Mouse (Mus musculus): ENCODE data around the gene Itgb3.

The Itgb3 gene

DNA sequence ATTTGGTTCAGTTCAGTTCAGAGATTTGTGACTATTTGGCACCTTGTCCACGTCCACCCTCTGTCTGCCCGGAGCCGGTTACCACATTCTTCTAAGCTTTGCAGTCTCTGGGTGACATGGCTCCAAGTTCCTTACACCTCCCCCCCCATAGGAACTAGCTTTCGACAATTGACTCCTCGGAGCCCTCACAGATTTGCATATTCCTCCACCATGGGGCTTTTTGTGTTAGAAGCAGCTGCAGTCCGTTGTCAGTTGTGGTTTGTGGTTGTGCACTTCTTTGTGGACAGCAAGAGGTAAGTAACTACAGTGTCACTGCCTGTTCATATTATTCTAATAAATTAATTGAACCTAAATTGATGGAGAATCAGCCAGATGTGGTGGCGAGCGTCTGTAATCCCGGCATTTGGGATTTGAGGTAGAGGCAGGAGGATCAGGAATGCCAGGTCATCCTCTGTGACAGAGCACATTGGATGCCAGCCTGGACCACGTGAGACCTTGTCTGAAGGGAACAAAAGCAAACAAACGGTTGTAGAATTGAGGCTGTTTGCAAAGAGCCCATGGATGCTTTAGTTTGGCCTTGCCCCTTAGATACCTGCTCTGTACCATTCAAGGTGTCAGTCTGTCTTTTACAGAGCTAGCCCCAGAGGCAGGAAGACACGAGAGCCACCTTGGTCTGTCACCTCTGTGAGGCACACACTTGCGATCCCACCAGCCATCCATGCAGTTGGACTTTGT, 25.0 kb upstream of the Itgb3 start:
- DNase-seq (ENCODE audit: low spot score), result no peak

DNA sequence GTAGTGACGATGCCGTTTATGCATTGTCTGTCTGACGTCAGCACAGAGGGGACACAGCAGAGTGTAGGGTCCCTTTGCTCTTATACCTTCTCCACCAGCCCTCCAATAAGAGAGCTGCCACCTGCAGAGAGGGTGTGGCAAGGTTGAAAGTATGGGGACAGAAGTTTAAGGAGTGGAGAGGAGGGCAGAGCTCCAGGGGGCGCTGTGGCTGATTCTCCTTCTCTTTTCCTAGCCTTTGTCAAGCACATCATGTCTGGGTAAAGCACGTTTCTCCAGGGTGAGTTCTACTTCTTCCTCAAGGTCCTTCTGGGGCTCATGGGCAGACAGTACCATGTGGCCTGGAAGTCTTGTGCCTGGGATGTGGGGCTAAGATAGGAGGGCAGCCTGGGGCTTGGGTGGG, 22.3 kb upstream of the Itgb3 start:
- no peak for DNase-seq (ENCODE audit: low spot score)

DNA sequence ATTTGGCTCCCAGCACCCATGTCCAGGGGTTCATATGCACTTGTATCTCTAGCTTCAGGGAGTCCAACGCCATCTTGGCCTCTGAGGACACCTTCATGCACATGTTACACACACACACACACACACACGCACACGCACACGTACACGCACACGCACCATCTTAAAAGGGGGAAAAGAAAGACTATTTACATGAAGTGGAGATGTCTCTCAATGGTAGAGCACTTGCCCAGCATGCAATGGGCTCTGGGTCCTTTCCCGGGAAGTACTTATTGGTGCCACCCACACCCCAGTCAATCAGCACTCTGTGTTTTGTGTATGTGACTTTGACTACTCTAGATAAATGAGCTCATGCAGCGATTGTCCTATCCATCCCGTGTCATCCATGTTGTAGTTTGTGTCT, 19.9 kb upstream of the Itgb3 start:
- DNase-seq (ENCODE audit: low spot score), result no peak

DNA sequence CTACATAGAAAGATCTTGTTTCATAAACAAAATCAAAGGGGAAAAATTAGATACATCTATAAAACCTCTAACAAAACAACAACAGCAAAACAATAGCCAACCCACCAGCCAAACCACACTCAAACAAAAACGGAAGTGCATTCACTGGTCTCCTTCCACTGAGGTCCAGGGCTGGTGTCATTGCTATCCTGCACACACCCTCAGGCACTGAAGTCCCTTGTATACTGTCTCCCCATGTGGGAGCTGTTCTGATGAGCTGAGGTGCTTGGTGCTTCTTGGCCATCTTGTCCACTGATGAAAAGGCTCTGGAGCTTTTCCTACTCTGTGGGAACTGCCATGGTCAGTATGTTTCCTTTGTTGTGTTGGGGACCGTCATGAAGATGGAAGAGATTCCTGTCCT, 19.3 kb upstream of the Itgb3 start:
- DNase-seq (ENCODE audit: low spot score), result no peak

DNA sequence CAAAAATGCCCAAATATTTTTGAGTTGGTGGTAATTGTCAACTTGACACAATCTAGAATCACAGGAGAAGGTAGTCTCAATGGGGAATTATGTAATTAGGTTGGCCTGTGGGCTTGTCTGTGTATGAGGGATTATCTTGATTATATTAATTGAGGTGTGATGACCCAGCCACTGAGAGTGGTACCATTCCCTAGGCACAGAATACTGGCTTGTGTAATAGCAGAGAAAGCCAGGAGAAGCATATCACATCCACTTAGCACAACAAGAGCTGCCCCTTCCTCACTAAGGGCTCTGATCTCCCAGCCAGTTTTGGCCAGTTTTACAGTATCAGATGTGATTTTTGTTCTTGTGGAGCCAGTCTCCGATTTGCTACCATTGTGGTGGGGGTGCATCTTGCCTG, 18.2 kb upstream of the Itgb3 start:
- no peak for DNase-seq (ENCODE audit: low spot score)

DNA sequence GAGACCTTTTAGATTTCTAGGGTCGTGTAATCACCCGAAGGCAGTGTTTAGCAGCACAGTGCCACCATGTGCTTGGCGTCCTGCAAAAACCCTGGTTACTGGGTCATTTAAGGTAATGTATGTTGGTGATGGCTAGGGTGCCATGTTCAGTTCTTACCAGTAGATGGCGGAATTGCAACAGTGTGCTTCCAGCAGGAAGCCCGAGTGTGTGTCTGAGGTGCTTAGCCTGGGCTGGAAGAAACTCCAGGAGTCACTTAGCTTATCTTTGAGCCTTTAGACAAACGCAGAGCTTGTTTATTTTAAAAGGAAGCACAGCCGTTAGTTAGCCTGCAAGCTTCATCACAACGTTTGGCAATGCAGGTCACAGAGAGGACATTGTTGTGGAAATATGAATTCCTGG, 17.7 kb upstream of the Itgb3 start:
- DNase-seq (ENCODE audit: low spot score), result peak; percentile 70

DNA sequence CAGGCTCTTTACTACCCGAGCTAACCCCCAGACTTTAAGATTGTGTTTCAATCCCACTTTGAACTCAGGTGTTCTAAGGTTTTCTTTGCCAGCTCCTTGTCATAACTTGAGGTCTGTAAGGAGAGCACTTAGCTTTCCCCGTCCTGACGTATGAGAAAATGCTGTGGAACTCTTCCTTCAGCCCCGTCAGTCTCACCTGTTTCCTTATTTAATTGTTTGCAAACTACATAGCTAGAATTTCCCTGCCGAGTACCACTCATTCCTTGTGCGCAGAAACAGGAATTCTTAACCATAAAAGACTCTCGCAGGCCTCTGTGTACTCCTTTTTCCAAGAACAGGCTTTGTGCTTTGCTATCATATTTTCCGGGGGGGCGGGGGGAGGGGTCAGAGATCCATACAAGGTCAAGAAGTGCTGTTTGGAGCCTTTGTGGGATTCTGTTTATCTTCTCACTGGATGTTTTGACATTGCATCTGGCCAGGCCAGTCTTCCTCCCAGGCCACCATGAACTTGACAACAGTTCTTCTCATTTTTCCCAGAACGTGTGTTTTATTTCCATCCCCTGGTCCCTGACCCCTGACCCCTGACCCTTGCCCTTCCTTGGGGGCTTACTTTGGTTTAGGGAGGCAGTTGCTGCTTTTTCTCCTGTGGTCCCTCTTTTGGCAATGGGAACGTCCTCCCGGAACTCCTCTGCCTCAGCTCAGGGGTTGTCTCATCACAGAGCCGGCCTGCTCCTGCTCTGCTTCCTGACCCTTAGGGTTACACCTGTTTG, 15.5 kb upstream of the Itgb3 start:
- no peak for DNase-seq (ENCODE audit: low spot score)

DNA sequence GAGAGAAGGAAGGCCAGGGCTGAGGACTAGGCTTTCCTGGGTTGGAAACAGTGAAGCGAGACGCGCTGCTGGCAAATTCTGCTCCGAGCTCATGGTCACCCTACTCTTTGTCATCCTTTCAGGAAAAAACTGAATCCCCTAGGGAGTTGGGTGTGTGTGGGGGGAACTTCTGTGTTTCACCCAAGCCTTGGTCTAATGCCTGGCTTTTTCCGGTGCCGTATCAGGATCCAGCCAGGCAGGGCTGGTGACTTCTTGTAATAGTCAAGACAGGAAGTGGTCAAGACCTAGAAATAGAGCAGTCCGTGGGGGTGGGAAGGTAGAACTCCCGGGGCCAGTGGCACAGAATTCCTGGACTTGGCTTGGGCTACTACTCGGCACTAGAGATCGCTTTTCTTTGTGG, 11.4 kb upstream of the Itgb3 start:
- no peak for DNase-seq (ENCODE audit: low spot score)

DNA sequence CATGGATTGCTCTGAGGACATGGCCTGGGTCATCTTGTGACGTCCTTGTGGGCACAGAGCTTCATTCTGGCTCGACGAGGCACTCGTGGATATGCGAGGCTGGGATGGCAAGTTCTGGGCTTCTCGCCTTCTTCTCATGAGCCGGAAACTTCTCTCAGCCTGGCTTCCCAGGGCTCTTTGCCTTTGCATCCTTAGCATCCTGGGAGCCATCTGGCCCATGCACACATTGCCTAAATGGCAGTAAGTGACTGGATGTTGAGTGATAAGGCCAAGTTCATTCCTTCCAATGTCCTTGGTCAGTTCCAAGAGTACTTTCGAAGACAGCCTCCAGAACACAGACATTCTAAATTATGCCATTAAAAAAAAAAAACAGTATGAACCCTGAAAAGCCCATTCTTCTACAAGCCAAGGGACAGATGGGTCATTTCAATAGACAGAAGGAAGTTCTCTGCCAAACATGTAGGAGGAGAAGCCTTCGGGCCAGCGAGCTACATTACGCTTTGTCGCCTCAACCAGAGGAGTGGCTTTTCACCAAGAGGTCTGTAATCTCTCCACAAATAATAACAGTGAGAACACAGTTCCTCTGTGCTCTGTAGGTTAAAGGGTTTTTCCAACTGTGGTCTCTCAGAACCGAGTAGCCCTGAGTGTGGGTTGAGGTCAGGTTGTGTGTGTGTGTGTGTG, 8.4 kb upstream of the Itgb3 start:
- DNase-seq (ENCODE audit: low spot score), result no peak

DNA sequence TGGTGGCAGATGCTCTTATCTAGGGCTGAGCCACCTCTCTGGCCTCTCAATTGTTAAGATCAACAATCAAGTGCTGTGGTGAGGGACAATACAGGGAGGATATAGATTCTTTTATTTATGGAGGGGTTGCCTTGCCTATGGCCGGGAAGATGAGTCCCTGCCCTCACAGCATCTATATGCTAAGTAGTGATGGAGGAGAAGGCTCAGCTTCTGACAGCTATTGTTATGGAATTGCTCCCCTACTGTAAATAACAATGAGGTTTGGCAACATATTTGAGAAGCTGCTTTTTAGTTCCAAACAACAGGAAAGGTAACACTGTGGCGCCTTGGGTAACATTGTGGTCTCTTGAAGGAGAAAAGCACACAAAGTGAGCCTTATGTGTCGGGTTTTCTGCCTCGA, 7.1 kb upstream of the Itgb3 start:
- DNase-seq (ENCODE audit: low spot score), result no peak

DNA sequence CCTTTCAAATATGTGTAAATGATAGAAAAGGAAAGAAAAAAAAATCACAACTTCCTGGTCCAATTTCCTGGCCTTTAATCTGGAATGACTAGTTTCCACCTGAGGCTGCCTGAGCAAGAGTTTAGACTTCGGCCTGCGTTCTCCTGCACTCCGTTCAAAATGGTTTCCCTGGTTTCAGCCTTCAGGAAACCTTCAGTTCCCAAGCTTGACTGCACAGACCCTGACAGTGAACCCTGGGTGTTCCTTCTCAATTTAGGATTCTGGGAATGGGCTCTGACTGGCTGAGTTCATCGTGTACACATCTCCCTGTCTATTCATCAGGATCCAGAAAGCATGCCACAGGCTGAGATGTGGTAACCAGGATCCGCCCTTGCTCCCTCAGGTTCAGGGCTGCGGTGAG, 3.6 kb upstream of the Itgb3 start:
- DNase-seq (ENCODE audit: low spot score), result no peak

DNA sequence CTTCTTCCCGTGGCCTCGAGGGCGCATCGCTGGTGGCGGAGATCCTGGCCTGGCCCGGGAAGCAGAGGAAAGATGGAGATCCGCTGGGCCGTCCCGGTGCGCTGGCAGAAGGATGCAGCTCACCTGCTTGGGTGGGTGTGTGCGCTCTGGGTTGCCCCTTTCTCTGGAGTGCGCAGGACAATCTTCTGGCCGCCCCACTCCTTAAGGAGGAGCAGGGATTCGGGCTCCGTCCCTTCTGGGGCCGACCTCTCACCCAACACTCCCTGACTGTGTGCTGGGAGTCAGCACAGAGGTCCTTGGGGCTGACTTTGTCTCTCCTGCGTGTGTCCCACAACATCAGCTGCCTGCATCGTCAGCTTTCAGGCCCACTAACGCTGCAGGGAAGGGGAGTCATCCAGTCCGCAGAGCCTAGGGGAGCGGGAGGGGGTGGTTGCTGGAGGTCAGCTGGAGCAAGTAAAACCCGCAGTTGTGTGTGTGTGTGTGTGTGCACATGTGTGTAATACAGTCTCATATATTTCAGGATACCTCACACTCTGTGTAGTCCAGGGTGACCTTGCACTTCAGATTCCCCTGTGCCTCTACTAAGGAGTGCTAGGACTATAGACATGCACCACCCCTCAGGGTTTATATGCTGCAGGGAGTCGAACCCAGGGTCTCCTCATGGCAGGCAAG, 585 bp downstream of the Itgb3 start:
- DNase-seq (ENCODE audit: low spot score), result no peak

DNA sequence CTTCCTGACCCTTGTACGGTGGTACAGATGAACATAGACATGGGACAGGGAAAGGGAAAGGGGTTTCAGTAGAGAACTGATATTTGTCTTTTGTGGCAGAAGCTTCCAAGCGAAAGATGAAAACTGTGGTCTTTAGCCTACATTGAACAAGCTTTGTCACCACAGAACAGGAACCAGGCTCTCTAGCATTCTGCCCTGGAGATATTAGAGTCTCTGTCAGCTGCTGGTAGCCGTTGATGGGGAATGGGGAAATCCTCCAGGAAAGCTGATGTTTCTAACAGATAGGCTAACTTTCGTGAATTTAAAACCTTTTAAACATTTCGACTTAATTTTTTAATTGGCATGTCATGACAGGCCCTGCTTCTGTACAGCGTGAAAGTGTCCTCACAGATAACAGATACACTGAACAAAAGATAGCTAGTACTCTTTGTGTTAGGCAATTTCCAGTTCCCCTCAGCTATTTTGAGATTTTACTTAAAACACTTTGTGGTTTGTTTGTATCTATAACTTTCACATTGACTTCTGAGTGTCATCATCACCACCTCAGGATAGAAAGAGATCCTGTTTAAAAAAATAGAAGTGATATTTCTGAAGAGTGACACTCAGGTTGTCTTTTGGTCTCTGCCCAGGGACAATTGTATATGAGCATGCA, 1.4 kb downstream of the Itgb3 start:
- DNase-seq (ENCODE audit: low spot score), result no peak

DNA sequence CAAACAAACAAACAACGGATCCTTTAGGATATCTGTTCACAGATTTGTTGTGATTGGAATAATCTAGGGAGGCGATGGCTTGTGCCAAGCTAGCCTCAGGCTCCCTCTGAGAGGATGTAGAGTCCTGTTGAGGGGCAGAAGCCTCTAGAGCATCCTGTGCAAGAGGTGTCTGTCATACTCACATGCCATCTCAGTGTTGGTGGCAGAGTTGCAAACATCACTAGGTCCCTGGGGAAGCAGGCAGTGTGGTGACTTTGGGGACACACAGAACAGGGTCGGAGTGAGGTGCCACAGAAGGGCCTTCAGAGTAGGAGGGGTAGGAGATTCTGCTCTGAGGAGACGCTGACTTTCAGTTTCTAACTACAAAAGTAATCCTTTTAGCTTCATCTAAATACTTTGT, 1.9 kb downstream of the Itgb3 start:
- no peak for DNase-seq (ENCODE audit: low spot score)

DNA sequence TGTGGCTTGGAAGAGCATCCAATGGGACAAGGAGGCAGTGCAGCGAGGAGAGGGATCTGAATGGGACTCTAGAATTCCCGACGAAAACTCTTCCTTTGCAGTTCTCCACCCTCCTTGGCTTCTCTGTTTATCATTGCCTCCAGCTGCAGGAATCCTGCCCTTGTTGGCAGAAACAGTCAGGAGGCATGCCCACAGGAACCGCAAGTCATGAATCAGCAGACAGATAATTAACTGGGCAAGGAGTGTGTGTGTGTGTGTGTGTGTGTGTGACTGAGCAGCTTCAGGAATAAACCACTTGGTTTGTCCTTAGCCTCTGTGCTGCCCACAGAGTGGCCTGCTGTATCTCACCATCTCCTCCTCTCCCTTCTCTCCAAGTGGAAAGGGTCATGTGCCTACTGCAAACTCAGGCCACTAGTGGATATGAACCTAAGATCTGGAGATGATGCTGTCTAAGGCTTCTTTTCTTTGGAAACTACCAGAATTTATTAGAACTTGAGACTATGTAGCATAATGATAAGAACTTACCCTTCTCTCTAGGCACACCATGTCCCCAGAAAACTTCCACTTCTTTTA, 3.9 kb downstream of the Itgb3 start:
- no peak for DNase-seq (ENCODE audit: low spot score)

DNA sequence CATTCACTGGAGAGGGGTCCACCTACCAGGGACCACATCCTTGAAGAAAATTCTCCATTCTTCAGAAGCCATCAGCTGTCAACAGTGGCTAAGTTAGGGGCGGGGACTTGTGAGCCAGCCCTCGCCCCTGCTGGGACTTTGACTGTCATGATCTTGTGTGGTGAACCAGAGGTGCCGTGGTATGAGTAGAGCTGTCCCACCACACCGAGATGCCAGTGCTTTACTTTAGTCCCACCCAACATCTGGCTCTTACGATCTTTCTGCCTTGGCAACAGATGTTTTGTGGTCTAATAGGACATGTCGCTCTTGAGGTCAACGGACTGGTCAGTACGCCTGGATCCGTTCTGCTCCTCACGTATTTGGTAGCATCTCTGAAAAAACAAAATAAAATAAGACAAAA, 5.8 kb downstream of the Itgb3 start:
- DNase-seq (ENCODE audit: low spot score), result no peak

DNA sequence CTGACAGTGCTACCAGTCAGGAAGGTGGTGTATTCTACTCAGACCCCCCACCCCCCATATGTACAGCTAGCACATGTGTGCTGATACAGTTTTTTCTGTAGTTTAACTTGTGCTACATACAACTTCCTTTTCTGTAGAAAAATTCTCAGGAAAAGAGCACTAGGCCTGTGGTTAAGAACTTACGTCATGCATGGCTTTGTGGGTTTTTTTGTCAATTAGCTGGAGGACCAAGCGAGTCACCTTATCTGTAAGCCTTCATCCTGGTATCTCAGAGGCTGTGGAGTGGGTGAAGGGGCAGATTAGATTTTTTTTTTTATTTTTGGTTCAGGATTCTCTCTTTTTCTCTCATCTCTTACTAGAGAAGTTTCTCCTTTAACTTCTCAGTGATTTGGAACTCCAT, 6.3 kb downstream of the Itgb3 start:
- DNase-seq (ENCODE audit: low spot score), result no peak

DNA sequence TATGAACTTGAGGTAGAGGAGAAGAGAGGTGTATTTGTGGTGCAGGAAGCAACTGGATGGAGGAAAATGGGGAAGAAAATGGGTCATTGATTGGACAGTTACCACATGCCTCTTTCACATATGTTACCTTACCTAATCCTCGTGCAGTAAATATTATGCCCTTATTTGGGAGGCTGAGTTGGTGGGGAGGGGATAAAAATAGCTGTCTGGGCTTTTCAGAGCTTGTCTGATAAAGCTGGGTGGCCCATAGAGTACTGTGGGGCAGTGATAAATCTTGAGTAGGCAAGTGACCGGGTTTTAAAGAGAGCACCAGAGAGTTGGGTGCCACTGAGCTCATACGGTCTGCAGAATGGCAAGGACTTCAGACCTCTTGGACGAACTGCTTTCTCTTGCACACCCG, 8.4 kb downstream of the Itgb3 start:
- no peak for DNase-seq (ENCODE audit: low spot score)

DNA sequence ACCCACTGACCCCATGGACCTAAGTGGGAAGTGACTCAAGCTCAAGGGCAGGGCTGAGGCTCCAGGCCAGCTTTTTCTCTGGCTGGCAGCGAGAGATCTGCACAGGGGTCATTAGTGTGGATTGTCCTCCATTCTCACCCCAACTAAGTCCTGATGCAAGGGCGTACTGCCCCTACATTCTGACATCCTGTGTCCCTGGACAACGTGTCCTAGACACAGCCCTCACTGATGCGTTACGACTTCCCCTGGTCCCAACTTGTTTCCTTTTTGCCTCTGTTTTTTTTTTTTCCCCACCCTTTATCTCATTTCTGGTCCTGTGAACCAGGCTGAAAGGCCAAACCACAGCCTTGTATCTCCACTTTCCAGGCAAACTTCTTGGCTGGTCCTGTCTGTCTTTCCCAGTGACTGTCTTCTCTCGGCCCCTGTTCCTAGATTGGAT, 10.9 kb downstream of the Itgb3 start:
- no peak for DNase-seq (ENCODE audit: low spot score)

DNA sequence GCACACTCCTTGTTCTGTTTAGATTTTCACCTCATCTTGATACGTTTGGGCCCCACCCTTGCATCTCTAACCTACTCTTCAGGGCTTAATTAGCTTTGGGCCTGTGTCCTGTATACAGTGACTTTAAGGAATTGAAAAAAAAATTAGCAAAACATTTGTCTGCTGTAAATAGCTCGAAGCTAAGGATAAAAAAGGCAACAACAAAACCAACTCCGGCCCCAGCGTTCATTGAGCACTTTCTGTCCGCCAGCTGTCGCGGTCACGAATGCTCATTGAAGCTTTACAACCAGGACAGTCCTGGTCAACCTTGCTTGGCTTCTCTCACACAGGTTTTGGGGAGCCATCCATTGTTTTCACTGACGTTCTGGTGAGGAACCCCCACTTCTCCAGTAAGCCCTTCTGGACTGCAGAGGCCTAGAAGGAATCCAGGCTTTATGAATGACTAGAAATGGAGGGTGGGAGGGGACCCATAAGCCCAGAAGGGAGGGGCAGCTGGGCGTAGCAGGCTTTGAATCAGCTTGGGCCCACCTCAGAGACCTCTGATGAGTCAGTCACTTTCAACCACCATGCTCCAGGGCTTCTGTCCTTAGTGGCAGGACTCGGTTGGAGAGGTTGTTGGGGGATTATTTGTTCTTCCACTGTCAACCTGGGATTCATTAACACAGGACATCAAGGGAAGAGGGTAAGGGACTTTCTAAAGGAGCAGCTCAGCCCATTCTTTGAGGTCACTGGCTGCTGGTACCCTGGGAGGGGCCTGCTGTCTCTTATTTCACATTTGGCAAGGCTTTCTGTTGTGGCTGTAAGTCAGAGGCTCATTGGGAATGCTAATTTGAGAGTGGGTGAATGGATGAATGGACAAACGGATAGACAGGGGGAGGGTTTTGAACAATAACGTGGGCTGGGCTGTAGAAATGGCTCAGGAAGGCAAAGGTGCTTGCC, 11.6 kb downstream of the Itgb3 start:
- no peak for DNase-seq (ENCODE audit: low spot score)

All from c-Kit-positive CD71-positive TER-119-positive erythroid progenitor cells, embryonic 14.5 days (primary cell).